Mouse (Mus musculus) CH12.LX (cell line): ENCODE measurements at regions not wholly inside any gene's neighbourhood (a gene's known extent, or its start where the extent isn't known, plus 50 kb on each side); places are given as distances from the start of the nearest gene placed in this dataset.

Experiments used
- DNase-seq: peaks from one replicate; pipeline ENCODE4 v3.0.0-alpha.2; 2013; ENCODE audit errors: extremely low read depth
- H3K27ac ChIP-seq: 2 replicates; pipeline ENCODE4 v1.5.1; 2012; ENCODE audit warnings: low read depth, mild to moderate bottlenecking, control low read depth, moderate library complexity; ENCODE audit not compliant: insufficient read depth
- H3K27me3 ChIP-seq: replicated peaks from 2 replicates; pipeline ENCODE3; 2012; ENCODE audit warnings: inconsistent platforms
- H3K36me3 ChIP-seq, 2 experiments: replicated peaks in 1 of 2; 2 replicates each; pipeline versions ENCODE3 to v1.6.1; 2012; ENCODE audit warnings: inconsistent platforms in 1 of 2, low read length in 1 of 2, mild to moderate bottlenecking in 1 of 2, mixed read lengths in 1 of 2, moderate library complexity in 1 of 2; ENCODE audit not compliant: control insufficient read depth in 1 of 2, insufficient read depth in 1 of 2
- H3K4me1 ChIP-seq, 2 experiments: 2 replicates each; pipeline ENCODE4 v1.6.1; 2012; ENCODE audit warnings: inconsistent platforms in 1 of 2, moderate library complexity in 1 of 2; ENCODE audit not compliant: insufficient read depth in 2 of 2, control insufficient read depth in 1 of 2
- H3K4me2 ChIP-seq: 2 replicates; pipeline ENCODE4 v1.6.1; 2012; ENCODE audit warnings: low read depth, mild to moderate bottlenecking, control low read depth; ENCODE audit not compliant: poor library complexity, insufficient read depth, severe bottlenecking
- H3K4me3 ChIP-seq, 3 experiments: fragments of 150-350 bp in 1 of 3; sonication (generic) in 1 of 3; replicated peaks in 1 of 3; 2 replicates each; pipeline versions ENCODE3 to v1.5.1; 2011 to 2012; ENCODE audit warnings: low read depth in 2 of 3, low read length in 2 of 3, mild to moderate bottlenecking in 2 of 3, moderate library complexity in 2 of 3, control low read depth in 1 of 3, improper control_type of control experiment in 1 of 3, inconsistent platforms in 1 of 3, mixed read lengths in 1 of 3; ENCODE audit not compliant: poor library complexity in 1 of 3
- H3K79me2 ChIP-seq: replicated peaks from 2 replicates; pipeline ENCODE4 v1.6.1; 2012; ENCODE audit warnings: mild to moderate bottlenecking, moderate library complexity; ENCODE audit not compliant: control insufficient read depth, poor library complexity, insufficient read depth, severe bottlenecking; ENCODE audit errors: extremely low read depth
- H3K9ac ChIP-seq: 2 replicates; pipeline ENCODE4 v1.6.1; 2012; ENCODE audit warnings: low read depth, mild to moderate bottlenecking, control low read depth, moderate library complexity; ENCODE audit not compliant: insufficient read depth
- H3K9me3 ChIP-seq: replicated peaks from 2 replicates; pipeline ENCODE3; 2012; ENCODE audit warnings: low read length, inconsistent platforms, mixed read lengths
- E2F4 ChIP-seq: IDR thresholded peaks from 2 replicates; pipeline ENCODE4 v1.6.1; 2011; ENCODE audit warnings: low read depth, low read length, improper control_type of control experiment; ENCODE audit not compliant: insufficient replicate concordance
- EP300 ChIP-seq: IDR thresholded peaks from 2 replicates; pipeline ENCODE4 v1.6.1; 2011; ENCODE audit warnings: low read length, improper control_type of control experiment
- HCFC1 ChIP-seq: IDR thresholded peaks from 2 replicates; pipeline ENCODE4 v1.6.1; 2012; ENCODE audit warnings: low read depth, mild to moderate bottlenecking, inconsistent platforms, low read length, improper control_type of control experiment
- IRF4 ChIP-seq: IDR thresholded peaks from 2 replicates; pipeline ENCODE4 v1.6.1; 2014; ENCODE audit warnings: low read depth, mild to moderate bottlenecking, inconsistent platforms, low read length, improper control_type of control experiment
- JUN ChIP-seq: IDR thresholded peaks from 2 replicates; pipeline ENCODE4 v1.6.1; 2011; ENCODE audit warnings: low read depth, mild to moderate bottlenecking, low read length, improper control_type of control experiment, moderate library complexity; ENCODE audit not compliant: insufficient read depth
- MAFK ChIP-seq: IDR thresholded peaks from 2 replicates; pipeline ENCODE4 v1.6.1; 2011; ENCODE audit warnings: low read length, improper control_type of control experiment; ENCODE audit not compliant: insufficient replicate concordance
- MEF2A ChIP-seq: IDR thresholded peaks from 2 replicates; pipeline ENCODE4 v1.6.1; 2014; ENCODE audit warnings: low read depth, mild to moderate bottlenecking, inconsistent platforms, low read length, improper control_type of control experiment, borderline replicate concordance
- MXI1 ChIP-seq: IDR thresholded peaks from 2 replicates; pipeline ENCODE4 v1.6.1; 2011; ENCODE audit warnings: mild to moderate bottlenecking, low read depth, low read length, improper control_type of control experiment
- MYC ChIP-seq: IDR thresholded peaks from 2 replicates; pipeline ENCODE4 v1.6.1; 2011; ENCODE audit warnings: low read depth, mild to moderate bottlenecking, improper control_type of control experiment, low read length
- NELFE ChIP-seq: IDR thresholded peaks from 2 replicates; pipeline ENCODE4 v1.6.1; 2011; ENCODE audit warnings: low read depth, low read length, improper control_type of control experiment
- NRF1 ChIP-seq: IDR thresholded peaks from 2 replicates; pipeline ENCODE4 v1.6.1; 2014; ENCODE audit warnings: low read depth, mild to moderate bottlenecking, inconsistent platforms, low read length, improper control_type of control experiment, moderate library complexity
- RAD21 ChIP-seq: IDR thresholded peaks from 2 replicates; pipeline ENCODE4 v1.6.1; 2011; ENCODE audit warnings: low read depth, mild to moderate bottlenecking, low read length, improper control_type of control experiment, moderate library complexity
- SMC3 ChIP-seq: IDR thresholded peaks from 2 replicates; pipeline ENCODE4 v1.6.1; 2011; ENCODE audit warnings: low read depth, low read length, improper control_type of control experiment
- TBP ChIP-seq: conservative IDR thresholded peaks from 2 replicates; pipeline ENCODE4 v1.6.1; 2011; ENCODE audit warnings: low read depth, low read length, improper control_type of control experiment
- ZMIZ1 ChIP-seq: IDR thresholded peaks from 2 replicates; pipeline ENCODE4 v1.6.1; 2012; ENCODE audit warnings: low read depth, mild to moderate bottlenecking, inconsistent platforms, low read length, improper control_type of control experiment
- ZNF384 ChIP-seq: IDR thresholded peaks from 2 replicates; pipeline ENCODE4 v1.6.1; 2012; ENCODE audit warnings: low read depth, low read length, improper control_type of control experiment, inconsistent platforms
- dilution Hi-C: fragments of 300-500 bp; cut with MboI; formaldehyde crosslinking; loops from 2 replicates; pipeline ENCODE4 v1.14.3; 2020; ENCODE audit warnings: low sequenced_read_pairs; ENCODE audit not compliant: extremely low pct_unique_long_range_greater_than_20kb, extremely low pct_ligation_motif_present
- in situ Hi-C: fragments of 300-500 bp; cut with MboI; formaldehyde crosslinking; loops from 3 replicates; pipeline ENCODE4 v1.14.3; 2019; ENCODE audit warnings: low sequenced_read_pairs, low pct_ligation_motif_present, low pct_unique_long_range_greater_than_20kb, mixed read lengths

GRCm38 (mm10) chr19:29194066-29194830 lies 57.4 kb upstream of the Jak2 start:
- no peak overlapping the region for H3K4me2 ChIP-seq
- in situ Hi-C loops = no loop called here
- dilution Hi-C loops = no loop called here
- H3K4me1 ChIP-seq = peaks cover 7% of the 10 kb centered on the region in 2 experiments; a peak in 2 of 4 replicates
- no peaks in the 10 kb centered on the region for H3K79me2 ChIP-seq
- H3K9ac ChIP-seq = no peak overlapping the region
- H3K36me3 ChIP-seq = no peaks in the 10 kb centered on the region
- no peak overlapping the region for H3K27ac ChIP-seq
- H3K9me3 ChIP-seq = peaks cover 3% of the 10 kb centered on the region
- TF ChIP-seq MEF2A (peak; percentile 55; the same call in 1 of the 2 replicates), E2F4 (no peak)
- no peaks in the 10 kb centered on the region for H3K27me3 ChIP-seq
- H3K4me3 ChIP-seq = no peak overlapping the region
- no peak for DNase-seq

DNA sequence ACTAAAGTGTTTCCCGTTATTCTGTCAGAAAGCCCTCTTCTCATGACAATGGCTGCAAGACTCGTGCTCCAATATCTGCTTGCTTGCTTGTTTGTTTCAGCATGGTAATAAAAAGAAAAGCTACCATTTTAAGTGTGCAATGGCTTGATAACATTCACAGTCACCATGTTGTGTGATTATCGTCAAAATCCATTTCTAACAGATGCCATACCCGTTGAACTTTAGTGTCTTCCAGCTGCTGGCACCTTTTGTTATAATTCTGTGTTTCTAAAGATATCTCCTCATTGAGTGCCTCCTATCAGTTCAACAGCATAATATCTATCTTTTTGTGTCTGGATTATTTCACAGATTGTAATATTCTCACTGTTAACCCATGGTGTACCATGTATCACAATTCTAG lies 55.4 kb upstream of the Jak2 start:
- H3K27ac ChIP-seq = no peak overlapping the region
- H3K36me3 ChIP-seq = no peaks in the 10 kb centered on the region
- in situ Hi-C loops (no loop called here), dilution Hi-C loops (no loop called here)
- TF ChIP-seq MXI1 (no peak), NRF1 (no peak)
- H3K4me3 ChIP-seq = no peak overlapping the region
- H3K4me2 ChIP-seq = no peak overlapping the region
- H3K79me2 ChIP-seq = no peaks in the 10 kb centered on the region
- H3K9me3 ChIP-seq = peaks cover 3% of the 10 kb centered on the region
- no peak for DNase-seq
- H3K4me1 ChIP-seq = peaks cover 7% of the 10 kb centered on the region in 2 experiments; a peak in 2 of 4 replicates
- no peaks in the 10 kb centered on the region for H3K27me3 ChIP-seq
- no peak overlapping the region for H3K9ac ChIP-seq

DNA sequence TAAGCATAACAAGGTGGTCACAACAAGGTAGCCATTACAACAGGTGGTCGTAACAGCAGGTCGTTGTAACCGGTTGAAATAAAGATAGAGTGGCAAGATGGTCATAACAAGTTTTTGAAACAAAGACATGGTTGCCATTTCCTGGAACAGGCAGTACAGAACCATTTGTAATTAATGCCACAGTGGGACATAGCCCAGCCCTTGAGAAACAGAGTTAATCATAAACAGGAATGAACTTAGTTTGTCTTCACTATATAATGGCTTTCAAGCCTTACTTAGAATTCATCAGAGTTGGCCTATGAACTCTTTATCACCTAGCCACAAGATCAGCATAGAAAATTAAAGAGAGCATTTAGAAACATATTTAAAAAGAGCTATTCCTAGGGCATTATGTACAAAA lies 53.0 kb upstream of the Jak2 start:
- H3K27me3 ChIP-seq = no peaks in the 10 kb centered on the region
- dilution Hi-C loops (no loop called here), in situ Hi-C loops (no loop called here)
- H3K27ac ChIP-seq = no peak overlapping the region
- H3K79me2 ChIP-seq = no peaks in the 10 kb centered on the region
- DNase-seq = no peak
- no peak overlapping the region for H3K4me3 ChIP-seq
- no peaks in the 10 kb centered on the region for H3K9me3 ChIP-seq
- H3K4me1 ChIP-seq = peaks cover 7% of the 10 kb centered on the region in 2 experiments; a peak in 2 of 4 replicates
- no peaks in the 10 kb centered on the region for H3K36me3 ChIP-seq
- H3K4me2 ChIP-seq = no peak overlapping the region
- no peak overlapping the region for H3K9ac ChIP-seq
- TF ChIP-seq NELFE (no peak), TBP (no peak), MAFK (no peak), IRF4 (no peak), ZMIZ1 (no peak), MEF2A (no peak), EP300 (no peak), JUN (no peak), MYC (no peak), HCFC1 (no peak), SMC3 (no peak), RAD21 (no peak), ZNF384 (no peak)
